Mouse (Mus musculus) hindbrain, embryonic 16.5 days (tissue): ENCODE measurements around the gene Zfp865. TPM values are rescaled to one million over a fixed set of nuclear protein-coding genes. Genes with fewer than 3 reads are reported as not detected.

Experiments used
- ATAC-seq: fragments of 200-750 bp; cut with Nextera tagmentation; 2 replicates; pipeline ENCODE4 v1.8.0; 2017; ENCODE audit warnings: moderate TSS enrichment, moderate library complexity
- H3K27ac ChIP-seq: fragments of 300-500 bp; sonication (generic); 2 replicates; pipeline ENCODE4 v1.5.1; 2014; ENCODE audit warnings: low read depth, mild to moderate bottlenecking, control low read depth, low read length, moderate library complexity
- H3K27me3 ChIP-seq: fragments of 300-500 bp; sonication (generic); replicated peaks from 2 replicates; pipeline ENCODE4 v1.6.1; 2014; ENCODE audit warnings: low read length; ENCODE audit not compliant: control insufficient read depth, insufficient read depth
- H3K36me3 ChIP-seq: fragments of 300-500 bp; sonication (generic); 2 replicates; pipeline ENCODE4 v1.6.1; 2014; ENCODE audit warnings: mild to moderate bottlenecking, low read length, moderate library complexity, mixed read lengths; ENCODE audit not compliant: control insufficient read depth, insufficient read depth
- H3K4me1 ChIP-seq: fragments of 300-500 bp; sonication (generic); 2 replicates; pipeline ENCODE4 v1.6.1; 2014; ENCODE audit warnings: low read depth, low read length; ENCODE audit not compliant: control insufficient read depth, insufficient read depth
- H3K4me2 ChIP-seq: fragments of 300-500 bp; sonication (generic); 2 replicates; pipeline ENCODE4 v1.6.1; 2014; ENCODE audit warnings: mild to moderate bottlenecking, low read length, control low read depth, moderate library complexity
- H3K4me3 ChIP-seq: fragments of 300-500 bp; sonication (generic); 2 replicates; pipeline ENCODE4 v1.5.1; 2014; ENCODE audit warnings: mild to moderate bottlenecking, low read length, control low read depth, moderate library complexity
- H3K9ac ChIP-seq: fragments of 300-500 bp; sonication (generic); 2 replicates; pipeline ENCODE4 v1.6.1; 2014; ENCODE audit warnings: low read depth, mild to moderate bottlenecking, control low read depth, low read length, moderate library complexity
- H3K9me3 ChIP-seq: fragments of 300-500 bp; sonication (generic); 2 replicates; pipeline ENCODE4 v1.6.1; 2014; ENCODE audit warnings: mild to moderate bottlenecking, low read length, moderate library complexity; ENCODE audit not compliant: control insufficient read depth
- WGBS: fragments of 180-500 bp; shearing (Covaris S2); extraction: QIAGEN DNeasy Blood & Tissue Kit; methylation state at CpG from one replicate; pipeline ENCODE4 v1.1.7; 2014; 5-methylcytosine and 5-hydroxymethylcytosine counted together
- polyA plus RNA-seq: library from polyadenylated mRNA; unstranded; fragments of >200 nt; fragmentation: Nextera tagmentation; extraction: Ambion mirVana; gene quantifications from 2 replicates; pipeline ENCODE4 v1.2.1, GENCODE M21; 2015

Zfp865 gene
- polyA plus RNA-seq, 1 experiment from 2014 or later, result 5.8 TPM

DNA sequence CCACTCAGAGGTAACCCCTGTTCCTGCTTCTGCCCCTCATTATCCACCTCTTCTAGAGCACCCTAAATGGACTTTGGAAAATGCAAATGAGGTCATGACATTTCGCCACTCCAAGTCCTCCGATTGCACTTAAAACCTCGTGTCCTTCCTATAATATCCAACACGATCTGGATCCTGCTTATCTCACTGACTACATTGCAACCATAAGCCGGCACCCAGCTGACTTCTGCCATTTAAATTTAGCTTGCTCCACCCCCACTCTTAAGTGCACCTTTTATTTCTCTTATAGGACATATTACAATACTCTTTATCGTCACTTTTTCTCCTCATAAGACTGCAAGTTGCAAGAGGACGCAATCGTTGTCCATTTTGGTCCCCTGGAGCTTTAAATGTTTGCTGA is 17.3 kb downstream of the Zfp865 start:
- Histone ChIP-seq H3K4me3 (peak overlapping the region; percentile 48), H3K9ac (peak overlapping the region; percentile 71; the same call in 1 of the 2 replicates), H3K4me1 (peaks cover 5% of the 10 kb centered on the region; the same call in 1 of the 2 replicates), H3K4me2 (peak overlapping the region; percentile 62), H3K27ac (peak overlapping the region; percentile 91), H3K27me3 (no peaks in the 10 kb centered on the region), H3K9me3 (no peaks in the 10 kb centered on the region), H3K36me3 (peaks cover 19% of the 10 kb centered on the region)
- 87% methylated on average over 8 of the region's 8 CpGs for WGBS
- no peak for ATAC-seq

DNA sequence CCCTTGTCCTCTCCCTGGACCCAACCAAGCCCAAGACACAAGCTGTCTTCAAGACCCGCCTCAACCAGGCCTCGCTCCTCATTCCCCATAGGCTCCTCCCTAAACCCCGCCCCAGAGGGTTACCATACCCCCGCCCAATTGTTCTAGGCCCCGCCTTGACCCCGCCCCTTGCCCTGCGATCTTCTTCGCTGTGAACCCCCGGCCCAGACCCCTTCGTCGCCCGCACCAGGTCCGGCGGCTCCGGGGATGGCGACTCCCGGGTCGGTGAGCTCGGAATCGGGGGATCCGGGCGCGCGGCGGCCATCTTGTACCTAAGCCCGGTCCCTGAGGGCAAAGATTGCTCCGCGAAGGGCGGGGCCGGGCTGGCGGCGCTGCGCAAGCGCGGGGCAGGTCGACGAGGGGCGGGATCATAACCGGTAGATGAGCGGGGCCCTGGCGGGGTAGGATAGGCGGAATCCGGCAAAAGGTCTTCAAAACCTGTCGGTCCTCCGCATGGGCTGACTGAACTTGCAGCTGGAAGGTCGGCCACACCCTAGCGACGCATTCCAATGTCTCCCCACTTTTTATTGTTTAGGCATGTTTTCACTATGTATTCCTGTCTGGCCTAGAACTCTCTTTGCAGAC is 18.0 kb downstream of the Zfp865 start, which contains the start of gene Zfp784:
TSS of gene Zfp784 (minus strand) at position 338 of the 624 bp plus-strand sequence.
- Histone ChIP-seq H3K27me3 (no peaks in the 10 kb centered on the region), H3K27ac (peak within 1 kb of the TSS; percentile 91), H3K9me3 (no peaks in the 10 kb centered on the region), H3K4me3 (peak within 1 kb of the TSS; percentile 48), H3K4me1 (peaks cover 5% of the 10 kb centered on the region; the same call in 1 of the 2 replicates), H3K36me3 (peaks cover 13% of the 10 kb centered on the region), H3K4me2 (peak within 1 kb of the TSS; percentile 62), H3K9ac (peak within 1 kb of the TSS; percentile 71)
- 2% methylated on average over 48 of the region's 48 CpGs for WGBS
- peak; percentile 97 for ATAC-seq

DNA sequence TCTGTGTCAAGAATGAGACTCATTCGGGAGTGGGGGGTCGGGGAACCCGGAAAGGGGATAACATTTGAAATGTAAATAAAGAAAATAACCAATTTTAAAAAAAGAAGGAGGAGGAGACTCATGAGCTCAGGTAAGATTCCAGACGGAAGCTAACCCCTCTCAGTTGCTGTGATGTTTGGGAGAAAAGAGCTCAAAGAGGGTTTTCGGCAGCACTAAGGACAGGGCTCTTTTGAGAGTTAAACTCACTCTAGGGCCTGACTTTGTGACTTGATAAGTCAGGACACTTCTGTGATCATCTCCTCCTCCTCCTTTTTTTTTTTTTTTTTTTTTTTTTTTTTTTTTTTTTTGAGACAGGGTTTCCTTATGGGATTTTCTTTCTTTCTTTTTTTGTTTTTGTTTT is 18.8 kb downstream of the Zfp865 start:
- H3K36me3 ChIP-seq, result peaks cover 11% of the 10 kb centered on the region; the same call in 1 of the 2 replicates
- peak overlapping the region; percentile 71 for H3K9ac ChIP-seq
- peak overlapping the region; percentile 91; the same call in 1 of the 2 replicates for H3K27ac ChIP-seq
- peaks cover 5% of the 10 kb centered on the region; the same call in 1 of the 2 replicates for H3K4me1 ChIP-seq
- no peaks in the 10 kb centered on the region for H3K9me3 ChIP-seq
- H3K27me3 ChIP-seq, result no peaks in the 10 kb centered on the region
- H3K4me2 ChIP-seq, result peak overlapping the region; percentile 62
- H3K4me3 ChIP-seq, result peak overlapping the region; percentile 48
- ATAC-seq, result no peak
- WGBS, result 40% methylated on average over 5 of the region's 5 CpGs

DNA sequence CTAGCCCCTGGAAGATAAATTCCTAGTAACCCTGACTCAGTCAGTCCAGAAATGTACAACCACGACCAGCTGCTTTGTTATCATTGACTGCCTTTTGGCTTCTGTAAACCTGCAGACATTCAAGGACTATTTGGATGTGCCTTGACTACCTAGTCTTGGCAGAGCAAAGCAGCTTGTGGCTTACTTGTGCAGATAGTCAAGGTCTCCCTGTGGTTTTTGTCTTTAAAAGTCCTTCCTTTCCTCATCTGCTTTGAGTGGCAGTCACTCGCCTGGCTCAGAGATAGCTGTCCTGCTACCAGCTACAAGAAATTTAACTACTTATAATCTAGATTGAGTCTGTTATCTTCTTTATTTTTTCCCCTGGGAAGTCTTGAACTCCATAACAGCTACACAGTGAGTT is 24.8 kb downstream of the Zfp865 start:
- Histone ChIP-seq H3K9me3 (no peaks in the 10 kb centered on the region), H3K4me3 (no peak overlapping the region), H3K27me3 (no peaks in the 10 kb centered on the region), H3K36me3 (no peaks in the 10 kb centered on the region), H3K9ac (no peak overlapping the region), H3K27ac (no peak overlapping the region), H3K4me1 (no peaks in the 10 kb centered on the region), H3K4me2 (no peak overlapping the region)
- ATAC-seq, result no peak
- 87% methylated on average over 2 of the region's 2 CpGs for WGBS

GRCm38 (mm10) chr7:5046112-5046511 is 25.9 kb downstream of the Zfp865 start:
- no peaks in the 10 kb centered on the region for H3K9me3 ChIP-seq
- no peak for ATAC-seq
- WGBS, result 64% methylated on average over 2 of the region's 2 CpGs

GRCm38 (mm10) chr7:5047313-5047712 is 27.1 kb downstream of the Zfp865 start:
- H3K27me3 ChIP-seq, result no peaks in the 10 kb centered on the region
- no peak overlapping the region for H3K4me3 ChIP-seq
- H3K27ac ChIP-seq, result no peak overlapping the region
- ATAC-seq, result no peak
- no peak overlapping the region for H3K9ac ChIP-seq
- no peaks in the 10 kb centered on the region for H3K9me3 ChIP-seq
- H3K36me3 ChIP-seq, result no peaks in the 10 kb centered on the region
- H3K4me2 ChIP-seq, result no peak overlapping the region
- 31% methylated on average over 2 of the region's 2 CpGs for WGBS
- peaks cover 11% of the 10 kb centered on the region for H3K4me1 ChIP-seq

More at GRCm38 (mm10) chr7:5046112-5046511, 25.9 kb downstream of the Zfp865 start:
- peaks cover 6% of the 10 kb centered on the region for H3K4me1 ChIP-seq
- H3K4me3 ChIP-seq, result no peak overlapping the region
- no peak overlapping the region for H3K9ac ChIP-seq
- H3K4me2 ChIP-seq, result no peak overlapping the region
- no peaks in the 10 kb centered on the region for H3K36me3 ChIP-seq
- no peak overlapping the region for H3K27ac ChIP-seq
- no peaks in the 10 kb centered on the region for H3K27me3 ChIP-seq

DNA sequence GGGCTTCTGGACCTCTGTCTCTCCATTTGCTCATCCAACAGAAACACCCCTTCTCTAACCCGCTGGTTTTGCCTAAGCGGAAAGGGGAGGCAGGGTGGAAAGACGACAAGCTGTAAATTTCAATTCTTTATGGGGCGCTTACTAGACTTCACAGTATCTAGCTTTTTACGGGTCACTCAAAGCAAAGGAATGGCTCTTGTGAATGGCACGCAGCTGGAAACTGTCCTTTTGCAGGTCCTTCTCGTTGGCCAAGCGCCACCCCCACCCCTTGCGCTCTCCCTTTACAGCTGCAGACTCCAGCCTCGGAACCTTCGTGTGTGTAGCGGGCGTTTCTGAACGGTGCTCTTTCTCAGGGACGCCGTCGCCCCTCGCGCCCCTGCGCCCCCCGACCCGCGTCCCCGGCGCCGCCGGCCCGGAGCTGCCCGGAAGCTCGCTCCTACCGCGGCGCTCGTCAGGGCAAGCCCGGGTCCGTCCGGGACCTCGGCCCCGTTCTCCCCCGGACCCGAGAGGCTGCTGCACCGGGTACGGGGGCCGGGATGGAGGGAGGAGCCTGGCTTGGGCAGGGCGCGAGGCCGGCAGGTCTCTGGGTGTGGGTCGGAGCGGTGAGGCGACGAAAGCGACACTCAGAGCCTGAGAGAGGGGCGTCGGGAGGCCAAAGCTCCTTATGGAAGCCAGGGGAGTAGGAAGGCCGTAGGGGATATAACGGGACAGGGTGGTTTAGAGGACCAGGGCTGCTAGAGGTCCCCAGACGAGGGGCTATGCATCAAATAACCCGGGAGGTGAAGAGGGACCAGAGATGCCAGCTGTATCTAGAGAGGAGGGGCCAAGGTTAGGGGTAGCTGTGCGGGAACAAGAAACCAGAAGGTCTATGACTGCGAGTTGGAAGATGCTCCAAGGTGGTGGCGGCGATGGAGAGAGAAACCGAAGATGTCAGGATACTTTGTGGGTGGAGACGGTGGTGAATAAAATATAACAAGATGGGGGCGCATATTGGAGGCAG is 31.3 kb downstream of the Zfp865 start, which contains the start of gene Zfp580:
TSS of gene Zfp580 (plus strand) at position 346 of the 1,000 bp plus-strand sequence.
- Histone ChIP-seq H3K9ac (peak within 1 kb of the TSS; percentile 91), H3K36me3 (no peaks in the 10 kb centered on the region), H3K4me1 (peaks cover 39% of the 10 kb centered on the region), H3K4me2 (peak within 1 kb of the TSS; percentile 79), H3K9me3 (no peaks in the 10 kb centered on the region), H3K4me3 (peak within 1 kb of the TSS; percentile 79), H3K27me3 (peaks cover 6% of the 10 kb centered on the region), H3K27ac (peak within 1 kb of the TSS; percentile 91)
- under 1% methylated on average over 65 of the region's 65 CpGs for WGBS
- peak; percentile 84 for ATAC-seq

GRCm38 (mm10) chr7:5052438-5052837 is 32.3 kb downstream of the Zfp865 start:
- peaks cover 39% of the 10 kb centered on the region for H3K4me1 ChIP-seq
- no peaks in the 10 kb centered on the region for H3K9me3 ChIP-seq
- peak overlapping the region; percentile 79 for H3K4me3 ChIP-seq
- peak overlapping the region; percentile 91 for H3K9ac ChIP-seq
- no peaks in the 10 kb centered on the region for H3K36me3 ChIP-seq
- H3K27me3 ChIP-seq, result peaks cover 6% of the 10 kb centered on the region
- ATAC-seq, result no peak
- 2% methylated on average over 12 of the region's 12 CpGs for WGBS
- H3K27ac ChIP-seq, result no peak overlapping the region; the same call in 1 of the 2 replicates
- peak overlapping the region; percentile 79 for H3K4me2 ChIP-seq
